Mouse (Mus musculus) hindbrain, embryonic 16.5 days (tissue): ENCODE measurements at regions not wholly inside any gene's neighbourhood (a gene's known extent, or its start where the extent isn't known, plus 50 kb on each side); places are given as distances from the start of the nearest gene placed in this dataset.
A peak's percentile ranks its signal among the peaks of the same experiment; 100 is the strongest.

Source experiments
- ATAC-seq: fragments of 200-750 bp; cut with Nextera tagmentation; 2 replicates; pipeline ENCODE4 v1.8.0; 2017; ENCODE audit warnings: moderate TSS enrichment, moderate library complexity
- H3K27ac ChIP-seq: fragments of 300-500 bp; sonication (generic); 2 replicates; pipeline ENCODE4 v1.5.1; 2014; ENCODE audit warnings: low read depth, mild to moderate bottlenecking, control low read depth, low read length, moderate library complexity
- H3K27me3 ChIP-seq: fragments of 300-500 bp; sonication (generic); replicated peaks from 2 replicates; pipeline ENCODE4 v1.6.1; 2014; ENCODE audit warnings: low read length; ENCODE audit not compliant: control insufficient read depth, insufficient read depth
- H3K36me3 ChIP-seq: fragments of 300-500 bp; sonication (generic); 2 replicates; pipeline ENCODE4 v1.6.1; 2014; ENCODE audit warnings: mild to moderate bottlenecking, low read length, moderate library complexity, mixed read lengths; ENCODE audit not compliant: control insufficient read depth, insufficient read depth
- H3K4me1 ChIP-seq: fragments of 300-500 bp; sonication (generic); 2 replicates; pipeline ENCODE4 v1.6.1; 2014; ENCODE audit warnings: low read depth, low read length; ENCODE audit not compliant: control insufficient read depth, insufficient read depth
- H3K4me2 ChIP-seq: fragments of 300-500 bp; sonication (generic); 2 replicates; pipeline ENCODE4 v1.6.1; 2014; ENCODE audit warnings: mild to moderate bottlenecking, low read length, control low read depth, moderate library complexity
- H3K4me3 ChIP-seq: fragments of 300-500 bp; sonication (generic); 2 replicates; pipeline ENCODE4 v1.5.1; 2014; ENCODE audit warnings: mild to moderate bottlenecking, low read length, control low read depth, moderate library complexity
- H3K9ac ChIP-seq: fragments of 300-500 bp; sonication (generic); 2 replicates; pipeline ENCODE4 v1.6.1; 2014; ENCODE audit warnings: low read depth, mild to moderate bottlenecking, control low read depth, low read length, moderate library complexity
- H3K9me3 ChIP-seq: fragments of 300-500 bp; sonication (generic); 2 replicates; pipeline ENCODE4 v1.6.1; 2014; ENCODE audit warnings: mild to moderate bottlenecking, low read length, moderate library complexity; ENCODE audit not compliant: control insufficient read depth
- WGBS: fragments of 180-500 bp; shearing (Covaris S2); extraction: QIAGEN DNeasy Blood & Tissue Kit; methylation state at CpG from one replicate; pipeline ENCODE4 v1.1.7; 2014; 5-methylcytosine and 5-hydroxymethylcytosine counted together

- H3K4me2 ChIP-seq: no peak overlapping the region
- no peak overlapping the region for H3K9ac ChIP-seq
- H3K27me3 ChIP-seq: no peaks in the 10 kb centered on the region
- ATAC-seq: no peak
- H3K9me3 ChIP-seq: no peaks in the 10 kb centered on the region
- H3K4me1 ChIP-seq: no peaks in the 10 kb centered on the region
- no peaks in the 10 kb centered on the region for H3K36me3 ChIP-seq
- 74% methylated on average over 7 of the region's 7 CpGs for WGBS
- H3K27ac ChIP-seq: no peak overlapping the region
- H3K4me3 ChIP-seq: no peak overlapping the region
Observed at GRCm38 (mm10) chr3:47095288-47095687, 647.3 kb upstream of the Pabpc4l start.

GRCm38 (mm10) chr3:47051563-47051962 lies 603.5 kb upstream of the Pabpc4l start:
- Histone ChIP-seq H3K27ac (no peak overlapping the region), H3K4me3 (no peak overlapping the region), H3K9ac (no peak overlapping the region), H3K27me3 (no peaks in the 10 kb centered on the region), H3K4me2 (no peak overlapping the region), H3K36me3 (no peaks in the 10 kb centered on the region), H3K4me1 (no peaks in the 10 kb centered on the region), H3K9me3 (no peaks in the 10 kb centered on the region)
- ATAC-seq: no peak
- WGBS: 97% methylated on average over 14 of the region's 14 CpGs

GRCm38 (mm10) chr3:47025738-47026137 lies 577.7 kb upstream of the Pabpc4l start:
- ATAC-seq: peak; percentile 60; the same call in 1 of the 2 replicates

DNA sequence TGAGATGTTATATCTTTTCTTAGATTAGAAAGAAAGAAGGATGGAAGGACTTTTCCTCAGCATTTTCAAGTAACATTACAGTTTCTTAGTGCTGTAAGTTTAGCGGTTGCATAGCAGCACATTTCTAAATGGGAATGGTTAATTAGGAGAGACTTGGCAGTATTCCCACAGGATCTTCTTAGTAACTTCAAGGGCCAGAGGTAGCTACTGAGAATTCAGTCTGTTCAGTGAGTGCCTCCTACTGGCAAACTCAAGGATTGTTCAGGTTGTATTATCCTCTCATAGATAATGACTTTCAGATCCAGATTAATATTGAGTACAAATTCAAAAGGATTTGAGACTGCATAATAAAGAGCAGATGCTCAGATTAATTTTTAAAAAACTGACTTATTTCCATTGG lies 571.3 kb upstream of the Pabpc4l start:
- H3K36me3 ChIP-seq: no peaks in the 10 kb centered on the region
- no peak overlapping the region for H3K4me2 ChIP-seq
- 39% methylated on average over 1 of the region's 1 CpGs for WGBS
- ATAC-seq: no peak
- no peaks in the 10 kb centered on the region for H3K4me1 ChIP-seq
- 0 out of 2 replicates have a peak, but pooled peaks cover 6% of the 10 kb centered on the region for H3K9me3 ChIP-seq
- H3K9ac ChIP-seq: no peak overlapping the region
- H3K27me3 ChIP-seq: no peaks in the 10 kb centered on the region
- no peak overlapping the region for H3K4me3 ChIP-seq
- no peak overlapping the region for H3K27ac ChIP-seq

More at GRCm38 (mm10) chr3:47025738-47026137, 577.7 kb upstream of the Pabpc4l start:
- Histone ChIP-seq H3K9ac (no peak overlapping the region), H3K27ac (no peak overlapping the region), H3K4me1 (no peaks in the 10 kb centered on the region), H3K9me3 (no peaks in the 10 kb centered on the region), H3K4me3 (no peak overlapping the region), H3K4me2 (no peak overlapping the region), H3K27me3 (no peaks in the 10 kb centered on the region), H3K36me3 (no peaks in the 10 kb centered on the region)
- WGBS: 56% methylated on average over 6 of the region's 6 CpGs

DNA sequence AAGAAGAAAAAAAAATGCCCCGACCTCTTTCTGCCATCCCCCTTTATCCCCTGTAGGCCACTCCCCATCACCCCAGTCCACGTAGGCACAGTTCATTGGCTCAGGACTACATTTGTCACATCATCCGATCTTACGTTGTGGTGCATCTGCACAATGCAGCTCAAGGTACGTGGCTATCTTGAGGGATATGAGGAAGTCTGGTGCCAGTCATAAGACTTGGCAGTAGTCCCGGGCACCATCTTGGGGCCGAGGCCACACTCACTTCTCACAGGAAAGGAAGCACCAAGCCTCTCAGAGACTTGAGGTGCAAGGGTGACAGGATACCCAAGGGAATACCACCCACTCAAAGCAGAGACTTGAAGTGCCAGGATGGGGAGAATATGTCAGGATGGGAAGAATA lies 570.5 kb upstream of the Pabpc4l start:
- Histone ChIP-seq H3K4me2 (no peak overlapping the region), H3K4me3 (no peak overlapping the region)
- ATAC-seq: no peak

DNA sequence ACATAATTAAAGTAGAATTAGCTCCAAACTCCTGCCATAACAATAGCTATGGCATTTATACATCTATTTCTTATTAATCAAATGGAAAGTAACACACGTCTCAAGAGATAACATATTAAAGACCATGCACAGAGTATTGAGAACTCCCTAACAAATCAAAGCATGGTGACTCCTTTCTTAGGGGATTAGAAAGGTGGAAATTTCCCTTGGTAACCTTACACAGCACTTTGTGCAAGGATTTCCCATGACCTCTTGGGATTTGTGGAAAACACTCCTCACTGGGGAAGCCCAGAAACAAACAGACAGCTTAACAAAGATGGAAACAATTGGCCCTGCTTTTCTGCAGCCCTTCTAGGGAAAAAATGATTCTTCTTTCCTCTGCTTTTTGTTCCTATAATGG lies 562.4 kb upstream of the Pabpc4l start:
- no peaks in the 10 kb centered on the region for H3K4me1 ChIP-seq
- no peaks in the 10 kb centered on the region for H3K9me3 ChIP-seq
- H3K4me3 ChIP-seq: no peak overlapping the region
- no peaks in the 10 kb centered on the region for H3K36me3 ChIP-seq
- H3K27me3 ChIP-seq: no peaks in the 10 kb centered on the region
- H3K27ac ChIP-seq: no peak overlapping the region
- 62% methylated on average over 1 of the region's 1 CpGs for WGBS
- H3K4me2 ChIP-seq: no peak overlapping the region
- ATAC-seq: no peak
- H3K9ac ChIP-seq: no peak overlapping the region

More for the DNA sequence above, 570.5 kb upstream of the Pabpc4l start:
- WGBS: 93% methylated on average over 7 of the region's 7 CpGs
- H3K36me3 ChIP-seq: no peaks in the 10 kb centered on the region
- H3K27me3 ChIP-seq: no peaks in the 10 kb centered on the region
- no peak overlapping the region for H3K27ac ChIP-seq
- H3K9me3 ChIP-seq: 0 out of 2 replicates have a peak, but pooled peaks cover 6% of the 10 kb centered on the region
- no peaks in the 10 kb centered on the region for H3K4me1 ChIP-seq
- no peak overlapping the region for H3K9ac ChIP-seq

DNA sequence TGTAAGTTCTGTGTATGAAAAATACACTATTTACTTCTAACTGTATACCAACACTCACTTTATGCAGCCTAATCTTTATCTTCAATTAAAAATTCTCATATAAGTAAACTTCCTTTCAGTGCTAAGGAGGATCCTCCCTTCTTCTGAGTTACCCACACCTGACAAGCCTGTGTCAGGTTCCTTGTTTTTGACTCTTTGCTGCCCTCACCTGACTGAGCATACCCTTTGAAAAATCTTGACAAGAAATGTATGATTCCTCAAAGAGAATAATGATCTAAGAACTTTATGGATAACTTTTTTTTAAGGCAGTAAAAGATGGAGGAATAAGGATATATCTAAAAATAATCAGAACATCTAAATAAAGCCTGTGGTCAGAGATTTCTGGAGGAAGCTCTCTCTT lies 550.9 kb upstream of the Pabpc4l start:
- no peaks in the 10 kb centered on the region for H3K36me3 ChIP-seq
- H3K9me3 ChIP-seq: no peaks in the 10 kb centered on the region
- H3K4me2 ChIP-seq: no peak overlapping the region
- no peak overlapping the region for H3K27ac ChIP-seq
- H3K9ac ChIP-seq: no peak overlapping the region
- ATAC-seq: no peak
- no peak overlapping the region for H3K4me3 ChIP-seq
- H3K27me3 ChIP-seq: no peaks in the 10 kb centered on the region
- H3K4me1 ChIP-seq: no peaks in the 10 kb centered on the region

DNA sequence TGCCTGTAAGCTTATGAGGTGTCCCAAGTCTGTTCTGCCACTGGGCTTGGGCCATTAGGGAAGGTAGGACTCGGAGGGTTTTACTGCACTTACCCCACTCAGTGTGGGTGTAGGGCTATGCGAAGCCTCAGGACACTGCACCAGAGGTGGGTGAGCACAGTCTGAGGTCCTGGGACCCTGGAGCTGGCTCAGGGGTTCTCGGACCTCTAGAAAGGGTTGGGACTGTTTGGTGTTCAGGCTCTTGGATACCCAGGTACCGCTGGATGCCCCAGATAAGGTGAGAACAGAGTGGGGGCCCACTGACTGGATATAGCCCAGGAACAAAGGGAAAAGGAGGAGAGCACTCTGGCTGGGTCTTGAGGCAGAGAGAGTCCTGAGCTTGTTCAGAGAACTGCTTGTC lies 522.7 kb upstream of the Pabpc4l start:
- Histone ChIP-seq H3K27ac (no peak overlapping the region), H3K9ac (no peak overlapping the region), H3K36me3 (no peaks in the 10 kb centered on the region), H3K27me3 (no peaks in the 10 kb centered on the region), H3K4me3 (no peak overlapping the region), H3K4me1 (no peaks in the 10 kb centered on the region), H3K9me3 (no peaks in the 10 kb centered on the region), H3K4me2 (no peak overlapping the region)
- 88% methylated on average over 4 of the region's 4 CpGs for WGBS
- ATAC-seq: no peak

DNA sequence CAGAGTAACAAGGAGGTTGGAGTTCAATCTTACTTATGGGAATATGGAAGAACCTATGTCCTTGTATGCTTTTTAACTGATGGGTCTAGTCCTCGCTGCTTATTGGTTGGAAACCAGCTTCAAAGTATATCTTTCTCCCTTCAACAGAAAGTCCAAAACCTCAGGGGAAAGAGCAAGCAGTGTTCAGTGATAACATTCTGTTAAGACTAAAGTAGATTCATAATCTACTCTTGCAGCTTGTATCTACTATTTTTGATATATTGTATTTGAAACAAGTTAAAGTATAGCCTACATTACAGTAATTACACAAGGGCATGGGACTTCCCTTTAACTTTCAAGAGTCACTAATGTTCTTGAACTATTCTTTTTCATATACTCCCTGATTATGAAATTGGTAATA lies 522.0 kb upstream of the Pabpc4l start:
- no peak overlapping the region for H3K4me3 ChIP-seq
- H3K27ac ChIP-seq: no peak overlapping the region
- WGBS: 89% methylated on average over 1 of the region's 1 CpGs
- ATAC-seq: no peak
- no peak overlapping the region for H3K9ac ChIP-seq
- H3K4me1 ChIP-seq: no peaks in the 10 kb centered on the region
- H3K27me3 ChIP-seq: no peaks in the 10 kb centered on the region
- no peaks in the 10 kb centered on the region for H3K9me3 ChIP-seq
- H3K4me2 ChIP-seq: no peak overlapping the region
- no peaks in the 10 kb centered on the region for H3K36me3 ChIP-seq

DNA sequence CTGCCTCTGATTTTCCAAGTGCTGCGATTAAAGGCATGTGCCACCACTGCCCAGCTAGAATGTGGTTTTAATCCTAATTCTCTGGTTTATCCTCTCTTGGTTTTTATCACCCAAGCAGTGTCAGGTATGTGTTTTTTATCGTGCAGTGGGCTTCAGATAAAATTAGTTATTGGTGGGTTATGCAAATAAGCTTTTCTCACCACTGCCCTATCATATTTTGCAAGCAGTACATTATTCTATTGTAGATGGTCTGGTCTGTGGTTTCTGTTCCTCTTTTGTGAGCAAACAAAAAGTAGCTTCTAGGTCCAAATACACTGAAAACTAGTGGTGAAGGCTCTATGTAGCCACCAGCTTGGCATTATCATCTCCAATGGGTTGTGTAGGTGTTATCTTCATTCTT lies 503.4 kb upstream of the Pabpc4l start:
- WGBS: 79% methylated on average over 2 of the region's 2 CpGs
- Histone ChIP-seq H3K27me3 (no peaks in the 10 kb centered on the region), H3K36me3 (no peaks in the 10 kb centered on the region), H3K4me2 (no peak overlapping the region), H3K4me3 (no peak overlapping the region), H3K27ac (no peak overlapping the region), H3K4me1 (no peaks in the 10 kb centered on the region), H3K9me3 (no peaks in the 10 kb centered on the region), H3K9ac (no peak overlapping the region)
- no peak for ATAC-seq
